Mouse (Mus musculus): ENCODE results near the gene Gm5926. TPM values are rescaled to one million over a fixed set of nuclear protein-coding genes. Genes with fewer than 3 reads are reported as not detected.
"Not testable (repeated sequence)": the region's sequence is repeated elsewhere in the genome, so short reads cannot be mapped to it uniquely, and the experiment has no call there.

Gm5926 gene
- total RNA-seq (2022): not detected

- not testable (repeated sequence) for DNase-seq
Measured at GRCm38 (mm10) chrX:32650416-32650815, at the start of gene Gm5926. Gene Gm5926, plus strand, starts transcription at chrX:32650716.

DNA sequence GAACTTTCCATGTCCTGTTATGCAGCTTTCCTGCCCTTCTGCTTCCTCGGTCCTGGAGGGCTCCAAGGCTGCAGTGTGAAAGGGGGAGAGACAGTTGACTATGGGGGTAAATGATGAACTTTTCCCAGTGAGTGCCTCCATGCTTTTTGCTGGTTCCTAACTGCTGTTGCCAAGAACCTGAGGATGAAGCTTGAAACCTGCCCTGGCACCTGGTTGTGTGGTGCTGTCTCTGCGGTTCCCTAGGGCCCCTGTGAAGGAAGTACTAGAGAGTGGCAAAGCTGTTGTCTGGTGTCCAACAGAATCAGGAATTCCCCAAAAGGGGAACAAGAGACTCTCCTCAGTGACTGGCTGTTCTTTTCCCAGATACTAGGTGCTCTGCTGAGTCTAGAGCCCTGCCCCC, 49.5 kb upstream of the Gm5926 start:
- DNase-seq: not testable (repeated sequence)

DNA sequence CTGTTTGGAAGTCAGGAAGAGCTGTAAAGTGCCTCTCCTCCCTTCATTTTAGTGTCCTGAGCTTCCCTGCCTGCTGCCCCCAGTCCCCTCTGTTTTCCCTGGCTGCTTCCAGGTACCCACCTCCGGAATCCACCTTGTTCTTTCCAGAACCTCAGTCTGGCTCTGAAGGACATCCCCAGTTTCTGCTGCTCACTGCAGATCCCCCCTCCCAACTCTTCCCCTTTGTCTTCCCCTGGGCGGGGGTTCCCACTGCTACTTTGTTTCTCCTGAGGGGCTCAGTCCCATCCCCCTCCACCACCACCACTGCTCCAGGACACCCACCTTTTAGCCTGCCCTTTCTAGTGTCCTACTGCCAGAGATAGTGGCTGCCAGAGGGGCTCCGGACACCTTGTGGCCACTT, 49.1 kb upstream of the Gm5926 start:
- DNase-seq: not testable (repeated sequence)

Other genes starting within 250 kb of the Gm5926 start
- gene Btbd35f1, start 90.7 kb upstream of the Gm5926 start, total RNA-seq (2022): not detected
- gene Btbd35f21, start 75.4 kb downstream of the Gm5926 start, total RNA-seq (2022): not detected
- not detected for gene Btbd35f30, start 243.9 kb downstream of the Gm5926 start, total RNA-seq (2022)

All from adrenal gland, adult 8-10 months (tissue).